Mouse (Mus musculus) kidney, postnatal 25 days (tissue): ENCODE measurements around the gene Snx15.

ENCODE experiments used
- DNase-seq, 2 experiments: peaks; one replicate each; pipeline ENCODE4 v3.0.0; 2021; ENCODE audit warnings: mixed read lengths in 2 of 2

The Snx15 gene

GRCm38 (mm10) chr19:6118677-6119185 is 9.4 kb downstream of the Snx15 start:
- no peak for DNase-seq

GRCm38 (mm10) chr19:6117986-6118676 is 10.0 kb downstream of the Snx15 start, which contains the start of gene Sac3d1:
Gene Sac3d1, minus strand, starts transcription at chr19:6118650.
- peak; percentile 93 to 94 for DNase-seq

GRCm38 (mm10) chr19:6117346-6117985 is 10.6 kb downstream of the Snx15 start:
- DNase-seq, result no peak

GRCm38 (mm10) chr19:6116113-6116850 is 11.8 kb downstream of the Snx15 start:
- DNase-seq, result peak; percentile 39 to 69

DNA sequence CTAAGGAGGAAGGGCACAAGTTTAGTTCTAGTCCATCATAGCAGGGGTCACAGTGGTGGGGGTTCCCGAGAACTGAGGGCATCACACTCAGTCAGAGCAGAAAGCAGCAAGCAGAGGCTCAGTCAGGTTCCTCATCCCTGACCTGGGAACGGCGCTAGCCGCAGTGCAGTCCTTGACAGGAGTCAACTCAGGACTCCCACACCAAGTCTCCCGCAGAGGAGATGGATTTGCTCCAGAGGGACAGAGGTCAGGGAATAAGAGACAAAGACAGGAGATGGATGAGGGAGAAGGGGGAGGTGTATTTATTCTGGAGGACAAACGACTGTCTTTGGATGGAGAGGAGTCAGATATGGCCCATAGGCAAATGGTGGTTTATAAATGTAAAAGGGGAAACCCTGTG is 15.0 kb downstream of the Snx15 start:
- DNase-seq, result peak; percentile 19 to 74

DNA sequence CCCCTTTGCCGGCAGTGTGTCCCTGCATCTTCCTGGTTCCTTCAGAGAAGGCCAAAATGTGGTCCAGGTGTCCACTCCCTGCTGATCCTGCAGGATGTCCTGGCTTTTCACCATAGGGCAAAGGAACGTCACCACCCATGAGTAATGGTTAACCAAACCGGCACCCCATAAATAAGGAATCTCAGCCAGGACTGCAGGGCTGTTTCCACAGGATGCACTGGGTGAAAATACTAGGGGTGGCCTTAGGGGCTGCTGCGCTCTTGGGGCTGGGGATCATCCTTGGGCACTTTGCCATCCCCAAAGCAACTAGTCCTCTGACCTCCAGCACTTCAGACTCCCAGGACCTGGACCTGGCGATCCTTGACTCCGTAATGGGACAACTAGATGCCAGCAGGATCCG is 22.5 kb downstream of the Snx15 start, which contains the start of gene Naaladl1:
Gene Naaladl1, plus strand, starts transcription at position 197 of the 400 bp plus-strand sequence.
- DNase-seq, result peak; percentile 13 to 44

GRCm38 (mm10) chr19:6104476-6104875 is 23.6 kb downstream of the Snx15 start:
- no peak for DNase-seq

DNA sequence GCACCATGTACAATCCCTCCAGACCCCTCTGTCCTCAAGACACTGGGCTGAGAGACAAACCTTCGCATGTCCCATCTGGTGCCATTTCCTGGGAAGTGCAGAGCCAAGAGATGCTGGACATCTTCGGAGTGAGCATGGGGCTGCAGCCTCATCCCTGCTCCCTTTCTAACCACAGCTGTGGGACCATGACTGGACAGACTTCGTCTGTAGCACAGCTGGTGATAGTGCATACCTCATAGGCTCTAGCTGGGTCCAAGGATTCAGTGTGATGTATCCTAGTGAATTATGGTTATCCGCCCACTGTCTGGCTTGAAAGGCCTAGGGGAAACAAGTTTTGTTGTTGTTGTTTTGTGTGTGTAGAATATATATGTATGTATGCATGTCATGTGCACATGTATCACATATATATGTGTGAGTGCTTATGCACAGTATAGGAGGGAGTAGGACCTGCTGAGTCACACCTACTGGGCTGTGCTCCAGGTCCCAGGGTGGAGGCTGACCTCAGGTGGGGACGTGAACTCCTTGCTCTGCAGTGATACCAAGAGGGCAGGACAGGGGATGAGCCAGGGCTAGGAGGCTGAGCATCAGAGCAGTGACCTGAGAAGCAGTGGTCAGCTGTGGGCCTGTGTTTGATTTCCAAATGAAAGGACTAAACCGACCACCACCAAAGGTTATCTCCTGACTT is 25.8 kb downstream of the Snx15 start:
- no peak for DNase-seq

DNA sequence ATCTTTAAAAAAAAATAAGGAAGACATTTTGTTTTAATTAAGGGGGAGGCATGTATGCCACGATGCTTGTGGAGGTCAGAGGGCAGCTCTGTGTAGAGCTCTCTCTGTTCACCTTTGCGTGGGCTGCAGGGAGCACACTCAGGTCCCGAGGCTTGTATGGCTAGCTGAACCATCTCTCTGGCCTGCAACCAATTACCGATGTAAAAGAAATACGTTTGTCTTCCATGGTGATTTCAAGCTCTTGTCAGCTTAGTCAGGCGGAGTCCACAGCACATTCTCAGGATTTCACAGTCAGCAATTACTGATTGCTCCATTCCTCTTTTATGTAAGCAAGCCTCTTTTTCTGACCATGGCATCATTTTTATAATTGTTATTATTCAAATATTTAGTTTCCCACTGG is 26.9 kb downstream of the Snx15 start:
- DNase-seq, result no peak

DNA sequence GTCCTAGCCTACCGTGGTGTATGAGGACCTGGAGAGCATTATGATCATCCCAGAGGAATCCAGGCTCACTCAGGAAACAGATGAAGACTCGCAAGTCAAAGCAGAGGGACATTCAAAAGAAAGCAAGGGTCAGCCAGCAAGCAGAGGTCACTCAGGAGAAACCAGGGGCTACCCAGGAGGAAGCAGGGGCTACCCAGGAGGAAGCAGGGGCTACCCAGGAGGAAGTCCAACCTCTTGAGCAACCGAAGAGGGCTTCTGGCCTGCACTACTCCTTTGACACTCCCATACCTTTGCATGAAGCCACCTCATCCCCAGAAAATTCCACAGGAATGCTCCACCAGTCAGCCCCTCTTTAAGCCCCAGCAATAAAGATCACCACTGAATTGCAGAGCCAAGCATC is 30.3 kb downstream of the Snx15 start:
- peak; percentile 17 to 62 for DNase-seq

DNA sequence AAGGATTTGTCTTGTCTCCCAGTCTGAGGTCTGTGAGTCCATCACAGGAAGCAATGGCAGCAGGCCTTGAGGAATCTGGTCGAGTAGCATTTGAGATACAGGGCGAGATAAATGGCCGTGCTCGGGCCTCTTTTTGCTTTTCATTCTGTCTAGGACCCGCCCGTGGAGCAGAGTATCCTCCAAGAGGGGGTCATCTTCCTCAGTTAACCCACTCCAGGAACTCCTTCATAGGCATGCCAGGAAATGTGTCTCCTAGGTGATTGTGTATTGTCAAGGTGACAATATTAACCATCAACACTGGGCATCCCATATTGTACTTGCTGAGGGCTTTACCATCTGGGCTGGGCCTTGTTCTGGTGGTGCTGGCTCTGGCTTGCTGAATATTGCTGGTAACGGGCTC is 34.0 kb downstream of the Snx15 start, which contains the start of gene AC131692.1:
Gene AC131692.1, plus strand, starts transcription at position 301 of the 400 bp plus-strand sequence.
- no peak for DNase-seq

GRCm38 (mm10) chr19:6088841-6089240 is 39.3 kb downstream of the Snx15 start:
- DNase-seq, result no peak

DNA sequence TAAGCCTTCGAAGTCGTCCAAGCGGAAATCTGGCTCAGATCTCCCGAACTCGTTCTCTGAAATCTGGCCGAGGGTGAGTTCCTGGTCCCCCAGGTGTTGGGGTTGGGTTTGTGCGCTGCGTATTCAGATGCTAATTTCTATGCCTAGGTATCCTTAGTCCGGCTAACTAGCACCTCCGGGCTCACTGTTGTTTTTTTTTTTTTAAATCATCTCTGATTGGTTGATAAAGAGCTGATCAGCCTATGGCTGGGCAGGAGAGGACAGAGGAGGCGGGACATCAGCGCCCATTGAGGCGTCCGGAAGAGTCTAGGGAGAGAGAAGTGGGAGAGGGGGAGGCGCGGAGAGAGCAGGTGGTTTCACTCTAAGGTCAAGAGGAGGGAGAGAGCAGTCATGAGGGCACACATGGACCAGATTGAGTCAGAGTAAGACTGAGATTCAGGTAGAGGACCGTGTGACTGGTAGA is 42.7 kb downstream of the Snx15 start:
- DNase-seq, result peak; percentile 64 to 83

GRCm38 (mm10) chr19:6084478-6085248 is 43.4 kb downstream of the Snx15 start, which contains the start of the genes Zfpl1 and Cdca5:
Gene Zfpl1, minus strand, starts transcription at chr19:6084956.
Gene Cdca5, plus strand, starts transcription at chr19:6084983.
- peak; percentile 97 to 99 for DNase-seq

DNA sequence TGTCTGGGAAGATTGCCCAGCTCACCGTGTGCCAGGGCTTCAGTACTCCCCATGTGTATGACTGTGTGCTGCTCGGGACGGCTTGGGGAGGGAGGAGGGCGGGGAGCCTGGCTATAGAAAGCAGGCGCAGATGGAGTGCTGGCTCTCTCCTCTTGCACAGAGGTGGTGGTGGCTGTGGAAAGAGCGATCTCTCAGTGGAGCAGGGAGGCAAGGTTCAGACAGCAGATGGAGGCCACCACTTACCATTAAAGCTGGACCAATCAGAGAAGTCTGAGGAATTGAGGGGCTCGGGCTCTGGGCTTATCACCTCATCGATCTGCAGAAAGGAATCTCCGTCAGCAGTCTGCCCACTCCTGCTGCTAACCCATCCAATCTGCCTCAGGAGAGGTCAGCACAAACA is 45.9 kb downstream of the Snx15 start, which contains the start of gene Gm28374:
Gene Gm28374, minus strand, starts transcription at position 101 of the 400 bp plus-strand sequence.
- no peak for DNase-seq

DNA sequence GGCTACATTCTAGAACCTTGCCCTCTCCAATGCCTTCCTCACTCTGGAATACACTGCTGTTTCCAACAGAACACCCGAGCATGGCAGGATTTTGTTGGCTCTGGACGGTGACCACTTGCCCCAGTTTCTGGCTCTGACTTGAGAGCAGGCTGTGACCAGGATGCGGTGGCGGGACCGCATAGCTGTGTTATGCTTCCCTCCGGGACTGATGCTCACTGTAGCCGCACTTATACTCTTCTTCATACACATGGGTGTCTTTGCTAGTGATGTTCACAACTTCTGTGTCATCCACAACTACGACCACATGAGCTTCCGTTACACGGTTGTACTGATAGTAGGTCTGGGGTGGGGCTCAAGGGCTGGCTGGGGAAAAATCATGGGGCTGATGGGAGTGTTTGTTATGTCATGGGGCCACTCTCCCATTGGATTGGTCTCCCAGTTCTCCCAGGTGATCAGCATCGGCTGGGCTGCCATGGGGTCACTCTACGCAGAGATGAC is 48.1 kb downstream of the Snx15 start, which contains the start of gene Tmem262:
Gene Tmem262, plus strand, starts transcription at position 51 of the 498 bp plus-strand sequence.
- no peak for DNase-seq

DNA sequence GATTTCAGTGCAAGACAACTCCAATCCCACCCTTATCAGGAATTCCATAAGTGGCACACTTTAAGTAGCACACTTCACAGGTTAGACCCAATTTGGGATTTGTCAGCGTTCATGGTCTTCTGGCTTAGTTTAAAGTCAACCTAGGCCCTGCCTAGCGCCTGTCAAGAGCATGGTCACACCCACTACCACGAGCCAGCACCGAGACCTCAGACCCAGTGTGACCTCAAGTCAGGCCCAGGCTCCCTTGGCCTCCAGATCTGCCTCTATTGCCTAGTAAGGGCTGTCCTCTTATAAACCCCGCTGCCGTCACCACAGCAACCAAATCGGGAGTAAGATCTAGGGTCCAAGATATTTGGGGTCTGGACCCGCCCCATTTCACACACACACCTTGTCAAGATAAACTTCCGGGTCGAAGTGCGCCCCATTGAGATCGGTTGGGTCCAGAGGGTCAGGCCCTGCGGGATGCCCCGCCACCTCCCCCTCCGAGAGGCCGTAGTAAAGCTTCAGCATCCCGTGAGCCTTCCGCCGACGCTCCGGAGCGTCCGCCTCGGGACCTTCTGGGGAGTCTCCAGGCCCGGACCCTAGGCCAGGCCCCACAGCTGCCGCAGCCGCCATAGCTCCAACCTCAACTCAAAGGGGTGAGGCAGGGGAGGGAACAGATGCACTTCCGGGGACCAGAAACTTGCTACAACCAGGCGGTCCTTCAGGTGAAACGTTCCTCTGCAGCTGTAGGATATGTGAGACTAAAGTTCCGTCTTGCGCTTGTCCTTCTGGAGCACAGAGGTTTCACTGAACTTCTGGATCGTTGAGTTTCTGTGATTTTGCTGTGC is 51.3 kb downstream of the Snx15 start, which contains the start of gene Vps51:
Gene Vps51, minus strand, starts transcription at position 668 of the 830 bp plus-strand sequence.
- peak; percentile 91 to 93 for DNase-seq

GRCm38 (mm10) chr19:6073889-6074288 is 54.2 kb downstream of the Snx15 start:
- DNase-seq, result no peak

GRCm38 (mm10) chr19:6071261-6071660 is 56.8 kb downstream of the Snx15 start:
- DNase-seq, result no peak
